Mouse (Mus musculus): ENCODE measurements at regions not wholly inside any gene's neighbourhood (a gene's known extent, or its start where the extent isn't known, plus 50 kb on each side); places are given as distances from the start of the nearest gene placed in this dataset.

- DNase-seq = no peak
Observed at GRCm38 (mm10) chr13:60057761-60058274, 119.3 kb downstream of the Gas1 start.

- no peak for DNase-seq
Observed at GRCm38 (mm10) chr13:60054531-60054930, 122.6 kb downstream of the Gas1 start.

- DNase-seq = no peak
Observed at GRCm38 (mm10) chr13:60054081-60054480, 123.1 kb downstream of the Gas1 start.

GRCm38 (mm10) chr13:60051866-60052265 is 125.3 kb downstream of the Gas1 start:
- DNase-seq = no peak

GRCm38 (mm10) chr13:60050799-60051580 is 126.2 kb downstream of the Gas1 start:
- DNase-seq = no peak

- no peak for DNase-seq
Observed at GRCm38 (mm10) chr13:60049703-60050102, 127.5 kb downstream of the Gas1 start.

- DNase-seq = peak; percentile 65
Observed at GRCm38 (mm10) chr13:60047791-60048730, 129.1 kb downstream of the Gas1 start.

- no peak for DNase-seq
Observed at GRCm38 (mm10) chr13:60045752-60046151, 131.4 kb downstream of the Gas1 start.

GRCm38 (mm10) chr13:60044876-60045275 is 132.3 kb downstream of the Gas1 start:
- DNase-seq = no peak

GRCm38 (mm10) chr13:60042443-60042842 is 134.7 kb downstream of the Gas1 start:
- no peak for DNase-seq

GRCm38 (mm10) chr13:60035536-60036130 is 141.5 kb downstream of the Gas1 start:
- no peak for DNase-seq

GRCm38 (mm10) chr13:60033116-60033515 is 144.0 kb downstream of the Gas1 start:
- DNase-seq = no peak

GRCm38 (mm10) chr13:60032586-60032985 is 144.6 kb downstream of the Gas1 start:
- no peak for DNase-seq

- DNase-seq = no peak
Observed at GRCm38 (mm10) chr13:60029591-60029990, 147.6 kb downstream of the Gas1 start.

- DNase-seq = no peak
Observed at GRCm38 (mm10) chr13:60020175-60020487, 157.0 kb downstream of the Gas1 start.

GRCm38 (mm10) chr13:60019291-60020174 is 157.6 kb downstream of the Gas1 start:
- DNase-seq = no peak

- DNase-seq = no peak
Observed at GRCm38 (mm10) chr13:60015854-60016366, 161.3 kb downstream of the Gas1 start.

GRCm38 (mm10) chr13:60012046-60012813 is 164.9 kb downstream of the Gas1 start:
- DNase-seq = no peak

- DNase-seq = no peak
Observed at GRCm38 (mm10) chr13:60011092-60011491, 166.1 kb downstream of the Gas1 start.

GRCm38 (mm10) chr13:60007593-60007992 is 169.6 kb downstream of the Gas1 start:
- DNase-seq = no peak

- DNase-seq = no peak
Observed at GRCm38 (mm10) chr13:60007031-60007430, 170.1 kb downstream of the Gas1 start.

Measured in right cerebral cortex, postnatal 25 days (tissue).